Mouse (Mus musculus) MEL-GATA-1-ER (cell line): ENCODE results near the gene Fam222b.
A peak's percentile ranks its signal among the peaks of the same experiment; 100 is the strongest.

ENCODE experiments used
- DNase-seq: peaks from one replicate; pipeline ENCODE4 v3.0.0-alpha.2; 2012; ENCODE audit warnings: low read depth; ENCODE audit errors: extremely low read depth

The Fam222b gene

GRCm38 (mm10) chr11:78163681-78164603, 69.5 kb downstream of the Fam222b start:
- DNase-seq = no peak

- no peak for DNase-seq
Observed at GRCm38 (mm10) chr11:78164604-78164923, 70.1 kb downstream of the Fam222b start.

- DNase-seq = no peak
Observed at GRCm38 (mm10) chr11:78164924-78165760, 70.7 kb downstream of the Fam222b start, which contains the start of gene Traf4. Gene Traf4, minus strand, starts transcription at chr11:78165589.

GRCm38 (mm10) chr11:78165761-78166109, 71.3 kb downstream of the Fam222b start:
- DNase-seq = no peak

GRCm38 (mm10) chr11:78166161-78166560, 71.7 kb downstream of the Fam222b start:
- no peak for DNase-seq

GRCm38 (mm10) chr11:78166640-78167039, 72.2 kb downstream of the Fam222b start:
- no peak for DNase-seq

- no peak for DNase-seq
Observed at GRCm38 (mm10) chr11:78167257-78167959, 72.9 kb downstream of the Fam222b start.

- DNase-seq = no peak
Observed at GRCm38 (mm10) chr11:78168541-78169468, 74.3 kb downstream of the Fam222b start.

GRCm38 (mm10) chr11:78170306-78170705, 75.8 kb downstream of the Fam222b start:
- no peak for DNase-seq

- no peak for DNase-seq
Observed at GRCm38 (mm10) chr11:78171328-78171727, 76.9 kb downstream of the Fam222b start.

GRCm38 (mm10) chr11:78172034-78172747, 77.7 kb downstream of the Fam222b start:
- DNase-seq = no peak

GRCm38 (mm10) chr11:78172748-78173383, 78.4 kb downstream of the Fam222b start:
- DNase-seq = no peak

- no peak for DNase-seq
Observed at GRCm38 (mm10) chr11:78174506-78174905, 80.0 kb downstream of the Fam222b start.

- DNase-seq = peak; percentile 81
Observed at GRCm38 (mm10) chr11:78175771-78176401, 81.4 kb downstream of the Fam222b start.

- peak; percentile 72 for DNase-seq
Observed at GRCm38 (mm10) chr11:78176402-78176862, 82.0 kb downstream of the Fam222b start, which contains the start of the genes Nek8 and Tlcd1. Gene Nek8, minus strand, starts transcription at chr11:78176675. Gene Tlcd1, plus strand, starts transcription at chr11:78176711.

GRCm38 (mm10) chr11:78176905-78177331, 82.5 kb downstream of the Fam222b start:
- no peak for DNase-seq

GRCm38 (mm10) chr11:78177437-78177836, 83.0 kb downstream of the Fam222b start:
- no peak for DNase-seq
